Mouse (Mus musculus): ENCODE data around the gene Stx8.

DNA sequence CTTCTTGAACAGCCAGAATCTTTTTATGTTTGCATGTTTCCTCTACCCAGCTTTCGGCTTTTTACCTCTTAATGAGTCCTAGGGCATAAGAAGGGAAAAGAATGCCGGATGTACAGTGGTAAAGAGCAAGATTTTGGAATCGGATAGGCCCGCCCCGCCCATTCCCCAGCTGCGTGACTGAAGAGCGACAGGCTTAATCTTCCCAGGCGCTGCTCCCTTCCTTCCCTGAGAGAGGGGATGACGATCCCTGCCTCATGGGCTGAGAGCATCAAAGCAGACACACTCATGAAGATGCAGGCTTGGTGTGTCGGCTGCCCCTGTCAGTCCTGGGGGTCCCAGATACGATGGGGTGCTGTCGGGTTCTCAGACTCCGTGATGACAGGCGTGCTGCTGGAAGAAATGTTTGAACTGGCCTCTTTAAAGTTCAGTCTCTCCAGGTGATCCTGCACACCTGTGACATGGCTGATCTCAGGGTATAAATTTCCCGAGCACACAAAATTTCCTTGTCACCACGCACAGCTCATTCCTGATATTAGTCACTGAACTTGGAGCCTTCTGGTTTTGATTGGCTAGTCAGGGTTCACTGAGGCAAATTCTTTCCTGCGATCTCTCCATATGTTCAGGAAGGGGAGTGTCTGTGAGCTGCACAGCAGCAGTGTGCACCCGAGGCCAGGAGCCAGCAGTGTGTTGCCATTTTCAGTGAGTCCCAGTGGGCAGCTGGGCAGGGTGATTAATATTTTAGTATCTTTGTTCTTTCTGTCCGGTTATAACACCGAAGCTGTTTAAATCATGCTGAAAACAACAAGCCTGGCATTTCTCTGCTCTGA, 70.4 kb downstream of the Stx8 start:
- TF ChIP-seq CTCF (IDR thresholded peaks at IDR 0.05; ENCODE audit: low read depth, low read length) (no peak), POLR2A (IDR thresholded peaks at IDR 0.05; ENCODE audit: borderline replicate concordance, low read depth, low read length) (no peak)

Data from bone marrow macrophage, adult 2 months (primary cell).